Mouse (Mus musculus): ENCODE results near the gene Dcun1d3. TPM values are rescaled to one million over a fixed set of nuclear protein-coding genes. Genes with fewer than 3 reads are reported as not detected.

Gene Dcun1d3
- polyA plus RNA-seq, 1 experiment: 4.9 TPM

GRCm38 (mm10) chr7:119852494-119852893 lies 43.6 kb downstream of the Dcun1d3 start:
- TF ChIP-seq MYOD1 (IDR thresholded peaks at IDR 0.05; ENCODE audit: control insufficient read depth, insufficient read length, low read depth) (peak; percentile 33), CEBPB (IDR thresholded peaks at IDR 0.05; ENCODE audit: low read depth) (no peak)
- no peak overlapping the region for H3K4me3 ChIP-seq (ENCODE audit: insufficient read depth, poor library complexity, severe bottlenecking)
- H3K79me2 ChIP-seq (ENCODE audit: control insufficient read depth, insufficient read depth): no peaks in the 10 kb centered on the region
- no peak overlapping the region for H3ac ChIP-seq (ENCODE audit: control insufficient read depth, insufficient read length, low read depth)
- peaks cover 16% of the 10 kb centered on the region for H3K36me3 ChIP-seq (ENCODE audit: control insufficient read depth, insufficient read depth)
- H3K27me3 ChIP-seq (ENCODE audit: control insufficient read depth, insufficient read depth, insufficient read length): no peaks in the 10 kb centered on the region
- no peaks in the 10 kb centered on the region for H3K79me3 ChIP-seq (ENCODE audit: low read depth)

- Histone ChIP-seq H3K4me3 (ENCODE audit: insufficient read depth, poor library complexity, severe bottlenecking) (no peak overlapping the region), H3K27me3 (ENCODE audit: control insufficient read depth, insufficient read depth, insufficient read length) (no peaks in the 10 kb centered on the region), H3ac (ENCODE audit: control insufficient read depth, insufficient read length, low read depth) (no peak overlapping the region), H3K79me2 (ENCODE audit: control insufficient read depth, insufficient read depth) (no peaks in the 10 kb centered on the region), H3K79me3 (ENCODE audit: low read depth) (no peaks in the 10 kb centered on the region), H3K36me3 (ENCODE audit: control insufficient read depth, insufficient read depth) (peaks cover 11% of the 10 kb centered on the region)
- TF ChIP-seq MYOG (IDR thresholded peaks at IDR 0.05; ENCODE audit: control insufficient read depth, extremely low read depth, insufficient read length) (no peak), USF1 (IDR thresholded peaks at IDR 0.05; ENCODE audit: low read depth) (no peak), CTCF (IDR thresholded peaks at IDR 0.05; ENCODE audit: control insufficient read depth, insufficient read depth, insufficient read length) (no peak), FOSL1 (IDR thresholded peaks at IDR 0.05; ENCODE audit: insufficient read depth, low read length, poor library complexity, severe bottlenecking) (no peak), MAX (IDR thresholded peaks at IDR 0.05) (no peak), CEBPB (IDR thresholded peaks at IDR 0.05; ENCODE audit: low read depth) (peak; percentile 43), MYOD1 (IDR thresholded peaks at IDR 0.05; ENCODE audit: control insufficient read depth, insufficient read length, low read depth) (no peak)
Measured at GRCm38 (mm10) chr7:119850737-119851136, 45.4 kb downstream of the Dcun1d3 start.

- no peak for TF ChIP-seq MYOD1 (IDR thresholded peaks at IDR 0.05; ENCODE audit: control insufficient read depth, insufficient read length, low read depth)
- no peak for TF ChIP-seq MAX (IDR thresholded peaks at IDR 0.05)
- TF ChIP-seq CTCF (IDR thresholded peaks at IDR 0.05; ENCODE audit: control insufficient read depth, insufficient read depth, insufficient read length): peak; percentile 49
- no peak overlapping the region for H3K4me3 ChIP-seq (ENCODE audit: insufficient read depth, poor library complexity, severe bottlenecking)
Measured at GRCm38 (mm10) chr7:119849096-119849495, 47.0 kb downstream of the Dcun1d3 start.

GRCm38 (mm10) chr7:119847396-119847795 lies 48.7 kb downstream of the Dcun1d3 start:
- Histone ChIP-seq H3K36me3 (ENCODE audit: control insufficient read depth, insufficient read depth) (peaks cover 8% of the 10 kb centered on the region), H3ac (ENCODE audit: control insufficient read depth, insufficient read length, low read depth) (no peak overlapping the region), H3K79me3 (ENCODE audit: low read depth) (no peaks in the 10 kb centered on the region), H3K4me3 (ENCODE audit: insufficient read depth, poor library complexity, severe bottlenecking) (no peak overlapping the region), H3K79me2 (ENCODE audit: control insufficient read depth, insufficient read depth) (no peaks in the 10 kb centered on the region), H3K27me3 (ENCODE audit: control insufficient read depth, insufficient read depth, insufficient read length) (no peaks in the 10 kb centered on the region)
- TF ChIP-seq FOSL1 (IDR thresholded peaks at IDR 0.05; ENCODE audit: insufficient read depth, low read length, poor library complexity, severe bottlenecking): no peak
- TF ChIP-seq USF1 (IDR thresholded peaks at IDR 0.05; ENCODE audit: low read depth): no peak
- no peak for TF ChIP-seq MAX (IDR thresholded peaks at IDR 0.05)
- no peak for TF ChIP-seq MYOG (IDR thresholded peaks at IDR 0.05; ENCODE audit: control insufficient read depth, extremely low read depth, insufficient read length)
- no peak for TF ChIP-seq CEBPB (IDR thresholded peaks at IDR 0.05; ENCODE audit: low read depth)
- no peak for TF ChIP-seq CTCF (IDR thresholded peaks at IDR 0.05; ENCODE audit: control insufficient read depth, insufficient read depth, insufficient read length)
- no peak for TF ChIP-seq MYOD1 (IDR thresholded peaks at IDR 0.05; ENCODE audit: control insufficient read depth, insufficient read length, low read depth)

More at GRCm38 (mm10) chr7:119849096-119849495, 47.0 kb downstream of the Dcun1d3 start:
- Histone ChIP-seq H3ac (ENCODE audit: control insufficient read depth, insufficient read length, low read depth) (no peak overlapping the region), H3K79me3 (ENCODE audit: low read depth) (no peaks in the 10 kb centered on the region), H3K27me3 (ENCODE audit: control insufficient read depth, insufficient read depth, insufficient read length) (no peaks in the 10 kb centered on the region), H3K79me2 (ENCODE audit: control insufficient read depth, insufficient read depth) (no peaks in the 10 kb centered on the region), H3K36me3 (ENCODE audit: control insufficient read depth, insufficient read depth) (peaks cover 7% of the 10 kb centered on the region)

- H3K79me2 ChIP-seq (ENCODE audit: control insufficient read depth, insufficient read depth): no peaks in the 10 kb centered on the region
- no peaks in the 10 kb centered on the region for H3K27me3 ChIP-seq (ENCODE audit: control insufficient read depth, insufficient read depth, insufficient read length)
- H3K36me3 ChIP-seq (ENCODE audit: control insufficient read depth, insufficient read depth): peaks cover 8% of the 10 kb centered on the region
- TF ChIP-seq MAX (IDR thresholded peaks at IDR 0.05): no peak
- TF ChIP-seq MYOD1 (IDR thresholded peaks at IDR 0.05; ENCODE audit: control insufficient read depth, insufficient read length, low read depth): no peak
- no peak for TF ChIP-seq FOSL1 (IDR thresholded peaks at IDR 0.05; ENCODE audit: insufficient read depth, low read length, poor library complexity, severe bottlenecking)
- TF ChIP-seq CTCF (IDR thresholded peaks at IDR 0.05; ENCODE audit: control insufficient read depth, insufficient read depth, insufficient read length): no peak
- no peak for TF ChIP-seq CEBPB (IDR thresholded peaks at IDR 0.05; ENCODE audit: low read depth)
- no peak for TF ChIP-seq USF1 (IDR thresholded peaks at IDR 0.05; ENCODE audit: low read depth)
- H3K79me3 ChIP-seq (ENCODE audit: low read depth): no peaks in the 10 kb centered on the region
- no peak overlapping the region for H3ac ChIP-seq (ENCODE audit: control insufficient read depth, insufficient read length, low read depth)
- no peak overlapping the region for H3K4me3 ChIP-seq (ENCODE audit: insufficient read depth, poor library complexity, severe bottlenecking)
Measured at GRCm38 (mm10) chr7:119845541-119845940, 50.6 kb downstream of the Dcun1d3 start.

GRCm38 (mm10) chr7:119841820-119842449 lies 54.2 kb downstream of the Dcun1d3 start:
- TF ChIP-seq MYOD1 (IDR thresholded peaks at IDR 0.05; ENCODE audit: control insufficient read depth, insufficient read length, low read depth) (no peak), FOSL1 (IDR thresholded peaks at IDR 0.05; ENCODE audit: insufficient read depth, low read length, poor library complexity, severe bottlenecking) (no peak), CEBPB (IDR thresholded peaks at IDR 0.05; ENCODE audit: low read depth) (no peak), USF1 (IDR thresholded peaks at IDR 0.05; ENCODE audit: low read depth) (no peak), MAX (IDR thresholded peaks at IDR 0.05) (no peak), MYOG (IDR thresholded peaks at IDR 0.05; ENCODE audit: control insufficient read depth, extremely low read depth, insufficient read length) (no peak), CTCF (IDR thresholded peaks at IDR 0.05; ENCODE audit: control insufficient read depth, insufficient read depth, insufficient read length) (no peak)

More at GRCm38 (mm10) chr7:119841820-119842449, 54.2 kb downstream of the Dcun1d3 start:
- no peak overlapping the region for H3K4me3 ChIP-seq (ENCODE audit: insufficient read depth, poor library complexity, severe bottlenecking)
- H3K79me3 ChIP-seq (ENCODE audit: low read depth): no peaks in the 10 kb centered on the region
- peaks cover 5% of the 10 kb centered on the region for H3K36me3 ChIP-seq (ENCODE audit: control insufficient read depth, insufficient read depth)
- H3ac ChIP-seq (ENCODE audit: control insufficient read depth, insufficient read length, low read depth): no peak overlapping the region
- H3K27me3 ChIP-seq (ENCODE audit: control insufficient read depth, insufficient read depth, insufficient read length): no peaks in the 10 kb centered on the region
- no peaks in the 10 kb centered on the region for H3K79me2 ChIP-seq (ENCODE audit: control insufficient read depth, insufficient read depth)
